In the genomic region with DNA sequence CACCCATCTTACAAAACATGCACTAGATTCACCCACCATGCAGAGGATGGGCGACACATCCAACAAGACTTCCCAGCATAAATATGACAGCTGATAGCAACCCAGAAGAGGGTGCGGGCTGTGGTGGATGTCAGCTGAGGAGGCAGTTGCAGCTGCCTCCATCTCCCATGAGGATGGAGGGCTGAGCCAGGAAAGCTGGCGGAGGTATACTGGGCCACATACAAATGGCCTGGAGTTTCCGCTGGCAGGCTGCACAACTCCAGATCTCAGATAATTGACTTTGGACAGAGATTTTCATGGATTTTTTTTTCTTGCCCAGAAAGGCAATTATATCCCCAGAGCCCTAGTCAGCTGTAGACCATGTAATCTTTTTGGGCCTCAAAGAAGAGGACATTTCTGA, we compare ENCODE assay signal across 25 mouse cellular contexts.
DNase-seq lines count a peak whose midpoint lies in the region; ATAC-seq and TF ChIP-seq lines count a peak whose summit lies in the region.
"Had no signal": no experiment of that assay in that cellular context is flagged by ENCODE, and none has a peak within 500 bp of the region (broad histone marks: within the 10 kb centered on the region; RNA-seq: fewer than 3 reads in every experiment).

No protein-coding gene starts in this region.

- no peaks in the 10 kb centered on the region for H3K36me3 ChIP-seq in heart, embryonic 12.5 days
- no peaks in the 10 kb centered on the region for H3K36me3 ChIP-seq in midbrain, embryonic 14.5 days (ENCODE audit: control insufficient read depth, insufficient read depth, low read length)
- no peaks in the 10 kb centered on the region for H3K36me3 ChIP-seq in forebrain, postnatal 0 days (ENCODE audit: insufficient read depth)
- H3K36me3 ChIP-seq: forebrain, embryonic 10.5 days; limb, embryonic 13.5 days; liver, embryonic 12.5 days; midbrain, embryonic 13.5 days; neural tube, embryonic 12.5 days had no signal

- WGBS in heart, embryonic 12.5 days = 86% methylated on average over 4 of the region's 4 CpGs
- WGBS in midbrain, embryonic 14.5 days = 88% methylated on average over 4 of the region's 4 CpGs
- 89% methylated on average over 4 of the region's 4 CpGs for WGBS in forebrain, postnatal 0 days

- DNase-seq in heart, adult 11 months = peak; percentile 97
- DNase-seq in gastrocnemius, adult 18-20 months (ENCODE audit: low spot score) = peak; percentile 52
- peak; percentile 75 for DNase-seq in gastrocnemius, postnatal 25 days
- peak; percentile 20 for DNase-seq in heart, postnatal 4 days
- DNase-seq in midbrain, embryonic 14.5 days = no peak
- DNase-seq in forebrain, postnatal 0 days = no peak
- DNase-seq: adrenal gland, postnatal 14 days; cerebellum, adult 9-10 months; kidney, postnatal 25 days; layer of hippocampus, postnatal 36 days; lung, adult 2 months; lung, postnatal 14 days; right cerebral cortex, postnatal 14 days; thymus, postnatal 25 days had no signal

- no peak for ATAC-seq in heart, embryonic 12.5 days (ENCODE audit: insufficient number of reproducible peaks, low FRiP score)
- ATAC-seq in midbrain, embryonic 14.5 days (ENCODE audit: low FRiP score, low TSS enrichment) = no peak
- no peak for ATAC-seq in forebrain, postnatal 0 days
- ATAC-seq: CD4-positive, CD25-positive, alpha-beta regulatory T cell, adult 4 months; forebrain, embryonic 16.5 days; intestine, postnatal 0 days; liver, embryonic 12.5 days; midbrain, embryonic 13.5 days had no signal

- TF ChIP-seq CTCF in forebrain, postnatal 0 days (IDR thresholded peaks at IDR 0.05; ENCODE audit: low read depth) = no peak

- no peaks in the 10 kb centered on the region for H3K27me3 ChIP-seq in heart, embryonic 12.5 days (replicated peaks)
- H3K27me3 ChIP-seq in midbrain, embryonic 14.5 days (ENCODE audit: control insufficient read depth, insufficient read depth, low read length) = no peaks in the 10 kb centered on the region
- H3K27me3 ChIP-seq in forebrain, postnatal 0 days (ENCODE audit: insufficient read depth, low read length) = no peaks in the 10 kb centered on the region
- H3K27me3 ChIP-seq: limb, embryonic 13.5 days; liver, embryonic 12.5 days; midbrain, embryonic 13.5 days; neural tube, embryonic 12.5 days had no signal

- H3K9ac ChIP-seq in heart, embryonic 12.5 days = no peak overlapping the region
- H3K9ac ChIP-seq in midbrain, embryonic 14.5 days (replicated peaks; ENCODE audit: low read length) = no peak overlapping the region
- H3K9ac ChIP-seq in forebrain, postnatal 0 days = no peak overlapping the region
- H3K9ac ChIP-seq: limb, embryonic 13.5 days; liver, embryonic 12.5 days; midbrain, embryonic 13.5 days; neural tube, embryonic 12.5 days had no signal

- no peaks in the 10 kb centered on the region; the same call in 1 of the 2 replicates for H3K9me3 ChIP-seq in heart, embryonic 12.5 days (replicated peaks)
- H3K9me3 ChIP-seq in midbrain, embryonic 14.5 days (ENCODE audit: control insufficient read depth, low read length) = no peaks in the 10 kb centered on the region
- no peaks in the 10 kb centered on the region for H3K9me3 ChIP-seq in forebrain, postnatal 0 days (ENCODE audit: low read length)
- H3K9me3 ChIP-seq: forebrain, embryonic 10.5 days; limb, embryonic 13.5 days; liver, embryonic 12.5 days; midbrain, embryonic 13.5 days; neural tube, embryonic 12.5 days had no signal

- no peak overlapping the region for H3K4me2 ChIP-seq in heart, embryonic 12.5 days
- H3K4me2 ChIP-seq in midbrain, embryonic 14.5 days (ENCODE audit: low read length) = no peak overlapping the region
- H3K4me2 ChIP-seq in forebrain, postnatal 0 days (ENCODE audit: low read depth) = no peak overlapping the region
- H3K4me2 ChIP-seq: limb, embryonic 13.5 days; liver, embryonic 12.5 days; midbrain, embryonic 13.5 days; neural tube, embryonic 12.5 days had no signal

- H3K4me1 ChIP-seq in heart, embryonic 12.5 days (replicated peaks) = no peaks in the 10 kb centered on the region
- no peaks in the 10 kb centered on the region for H3K4me1 ChIP-seq in midbrain, embryonic 14.5 days (ENCODE audit: control insufficient read depth, insufficient read depth, low read length)
- H3K4me1 ChIP-seq in forebrain, postnatal 0 days (ENCODE audit: insufficient read depth) = no peaks in the 10 kb centered on the region
- H3K4me1 ChIP-seq: forebrain, embryonic 10.5 days; limb, embryonic 13.5 days; liver, embryonic 12.5 days; megakaryocyte, embryonic 14.5 days; midbrain, embryonic 13.5 days; neural tube, embryonic 12.5 days had no signal

- no peak overlapping the region for H3K27ac ChIP-seq in heart, embryonic 12.5 days (ENCODE audit: poor library complexity, severe bottlenecking)
- no peak overlapping the region for H3K27ac ChIP-seq in midbrain, embryonic 14.5 days (replicated peaks; ENCODE audit: low read depth, low read length)
- H3K27ac ChIP-seq in forebrain, postnatal 0 days (ENCODE audit: low read depth, low read length) = no peak overlapping the region
- H3K27ac ChIP-seq: forebrain, embryonic 10.5 days; layer of hippocampus, adult 2 months; limb, embryonic 13.5 days; liver, embryonic 12.5 days; midbrain, embryonic 13.5 days; neural tube, embryonic 12.5 days had no signal

- H3K4me3 ChIP-seq in heart, embryonic 12.5 days = no peak overlapping the region
- H3K4me3 ChIP-seq in midbrain, embryonic 14.5 days (replicated peaks; ENCODE audit: low read depth, low read length) = no peak overlapping the region
- H3K4me3 ChIP-seq in forebrain, postnatal 0 days (ENCODE audit: low read depth, low read length) = no peak overlapping the region
- H3K4me3 ChIP-seq: forebrain, embryonic 10.5 days; layer of hippocampus, adult 2 months; limb, embryonic 13.5 days; liver, embryonic 12.5 days; megakaryocyte, embryonic 14.5 days; midbrain, embryonic 13.5 days; neural tube, embryonic 12.5 days had no signal

Comparison
In these comparisons a context has a peak if more than half of its experiments do, and no peak if none do; other contexts are left out.
1. DNase-seq: peak in heart, adult 11 months (single experiment), gastrocnemius, adult 18-20 months (single experiment), gastrocnemius, postnatal 25 days (single experiment) and heart, postnatal 4 days (single experiment); none in midbrain, embryonic 14.5 days (single experiment) and forebrain, postnatal 0 days (single experiment).